Mouse (Mus musculus): Measurements from ENCODE around the gene Naa15.
"Not testable (repeated sequence)": the region's sequence is repeated elsewhere in the genome, so short reads cannot be mapped to it uniquely, and the experiment has no call there.

Gene Naa15

GRCm38 (mm10) chr3:51395461-51396145, 19.3 kb upstream of the Naa15 start:
- no peak for DNase-seq

- peak; percentile 58 to 61 for DNase-seq
Measured at GRCm38 (mm10) chr3:51396219-51397068, 18.5 kb upstream of the Naa15 start, which contains the start of gene Mgarp. Gene Mgarp, minus strand, starts transcription at chr3:51396738.

GRCm38 (mm10) chr3:51397700-51398299, 17.1 kb upstream of the Naa15 start:
- DNase-seq = no peak

GRCm38 (mm10) chr3:51398667-51399066, 16.3 kb upstream of the Naa15 start:
- no peak for DNase-seq

GRCm38 (mm10) chr3:51399531-51399930, 15.4 kb upstream of the Naa15 start:
- DNase-seq = no peak

GRCm38 (mm10) chr3:51400682-51401081, 14.3 kb upstream of the Naa15 start:
- no peak for DNase-seq

GRCm38 (mm10) chr3:51402054-51402453, 12.9 kb upstream of the Naa15 start:
- not testable (repeated sequence) for DNase-seq

GRCm38 (mm10) chr3:51402628-51403027, 12.3 kb upstream of the Naa15 start:
- no peak for DNase-seq

- DNase-seq = peak; percentile 29 to 54
Measured at GRCm38 (mm10) chr3:51407870-51408560, 6.9 kb upstream of the Naa15 start.

GRCm38 (mm10) chr3:51408561-51409183, 6.3 kb upstream of the Naa15 start, which contains the start of gene Ndufc1:
Gene Ndufc1, minus strand, starts transcription at chr3:51408988.
- peak; percentile 100 for DNase-seq

GRCm38 (mm10) chr3:51412457-51412856, 2.5 kb upstream of the Naa15 start:
- DNase-seq = no peak

- DNase-seq = no peak
Measured at GRCm38 (mm10) chr3:51413276-51413675, 1.7 kb upstream of the Naa15 start.

- no peak for DNase-seq
Measured at GRCm38 (mm10) chr3:51416073-51416363, 1.1 kb downstream of the Naa15 start.

GRCm38 (mm10) chr3:51416364-51417134, 1.6 kb downstream of the Naa15 start:
- DNase-seq = peak; percentile 63 to 72

GRCm38 (mm10) chr3:51417135-51417458, 2.1 kb downstream of the Naa15 start:
- no peak for DNase-seq

GRCm38 (mm10) chr3:51417485-51417884, 2.5 kb downstream of the Naa15 start:
- DNase-seq = no peak

GRCm38 (mm10) chr3:51417966-51418365, 3.0 kb downstream of the Naa15 start:
- DNase-seq = no peak

- DNase-seq = no peak
Measured at GRCm38 (mm10) chr3:51421921-51422320, 7.0 kb downstream of the Naa15 start.

GRCm38 (mm10) chr3:51425394-51425793, 10.4 kb downstream of the Naa15 start:
- DNase-seq = no peak

- DNase-seq = not testable (repeated sequence)
Measured at GRCm38 (mm10) chr3:51434364-51434763, 19.4 kb downstream of the Naa15 start.

- DNase-seq = no peak
Measured at GRCm38 (mm10) chr3:51434871-51435595, 20.1 kb downstream of the Naa15 start.

All from cerebellum, postnatal 10 days (tissue).